Mouse (Mus musculus): ENCODE measurements around the gene Nnmt. TPM values are rescaled to one million over a fixed set of nuclear protein-coding genes. Genes with fewer than 3 reads are reported as not detected.
A peak's percentile ranks its signal among the peaks of the same experiment; 100 is the strongest.

Nnmt gene
- polyA plus RNA-seq, 1 experiment from 2014 or later: 4.3 TPM

DNA sequence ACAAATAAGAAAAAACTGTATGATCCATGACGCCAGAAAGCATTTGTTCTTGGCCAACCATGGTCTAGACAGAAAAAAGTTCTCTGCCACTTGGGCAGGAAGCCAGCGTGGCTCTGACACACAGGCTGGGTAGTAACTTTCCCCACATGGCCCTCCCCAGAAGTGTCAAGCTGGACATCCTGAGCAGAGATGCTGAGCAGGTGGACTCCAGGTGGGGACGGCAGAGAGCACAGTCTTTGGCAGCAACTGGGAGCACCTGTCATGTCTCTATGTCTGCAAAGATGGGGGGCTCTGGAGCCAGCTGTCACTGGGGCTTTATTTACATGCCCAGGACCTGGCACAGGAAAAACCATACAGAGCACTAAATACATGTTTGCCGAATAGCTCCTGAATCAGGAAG is 14.3 kb downstream of the Nnmt start:
- H3K9me3 ChIP-seq (replicated peaks; ENCODE audit: low read length): no peaks in the 10 kb centered on the region
- no peak for TF ChIP-seq CTCF (IDR thresholded peaks at IDR 0.05; ENCODE audit: low read depth)
- no peak for DNase-seq (ENCODE audit: low spot score)

GRCm38 (mm10) chr9:48586332-48586731 is 18.6 kb downstream of the Nnmt start:
- ATAC-seq (replicated peaks; ENCODE audit: low FRiP score, low read depth) (no peak), DNase-seq (ENCODE audit: low spot score) (peak; percentile 89)
- Histone ChIP-seq H3K27me3 (ENCODE audit: insufficient read depth, low read length) (no peaks in the 10 kb centered on the region), H3K4me1 (replicated peaks; ENCODE audit: insufficient read depth, low read length) (no peaks in the 10 kb centered on the region), H3K36me3 (ENCODE audit: insufficient read depth, low read length) (no peaks in the 10 kb centered on the region), H3K4me2 (ENCODE audit: low read length) (no peak overlapping the region), H3K27ac (no peak overlapping the region), H3K9ac (ENCODE audit: low read depth, low read length) (no peak overlapping the region), H3K4me3 (replicated peaks; ENCODE audit: low read depth, low read length) (no peak overlapping the region), H3K9me3 (replicated peaks; ENCODE audit: low read length) (no peaks in the 10 kb centered on the region)
- peak; percentile 86 for TF ChIP-seq CTCF (IDR thresholded peaks at IDR 0.05; ENCODE audit: low read depth)
- WGBS: 4% methylated on average over 4 of the region's 4 CpGs

More for the DNA sequence above, 14.3 kb downstream of the Nnmt start:
- Histone ChIP-seq H3K9ac (ENCODE audit: low read depth, low read length) (no peak overlapping the region), H3K27me3 (ENCODE audit: insufficient read depth, low read length) (no peaks in the 10 kb centered on the region), H3K4me3 (replicated peaks; ENCODE audit: low read depth, low read length) (no peak overlapping the region), H3K4me2 (ENCODE audit: low read length) (no peak overlapping the region), H3K27ac (no peak overlapping the region), H3K36me3 (ENCODE audit: insufficient read depth, low read length) (no peaks in the 10 kb centered on the region), H3K4me1 (replicated peaks; ENCODE audit: insufficient read depth, low read length) (no peaks in the 10 kb centered on the region)
- WGBS: 85% methylated on average over 4 of the region's 4 CpGs
- no peak for ATAC-seq (replicated peaks; ENCODE audit: low FRiP score, low read depth)

- no peaks in the 10 kb centered on the region for H3K9me3 ChIP-seq (replicated peaks; ENCODE audit: low read length)
- no peak overlapping the region for H3K9ac ChIP-seq (ENCODE audit: low read depth, low read length)
- WGBS: 48% methylated on average over 1 of the region's 1 CpGs
- no peaks in the 10 kb centered on the region for H3K36me3 ChIP-seq (ENCODE audit: insufficient read depth, low read length)
- no peak overlapping the region for H3K27ac ChIP-seq
- DNase-seq (ENCODE audit: low spot score) (no peak), ATAC-seq (replicated peaks; ENCODE audit: low FRiP score, low read depth) (no peak)
- H3K4me2 ChIP-seq (ENCODE audit: low read length): no peak overlapping the region
- H3K27me3 ChIP-seq (ENCODE audit: insufficient read depth, low read length): no peaks in the 10 kb centered on the region
- no peak for TF ChIP-seq CTCF (IDR thresholded peaks at IDR 0.05; ENCODE audit: low read depth)
- no peak overlapping the region for H3K4me3 ChIP-seq (replicated peaks; ENCODE audit: low read depth, low read length)
- H3K4me1 ChIP-seq (replicated peaks; ENCODE audit: insufficient read depth, low read length): no peaks in the 10 kb centered on the region
Observed at GRCm38 (mm10) chr9:48580808-48581207, 24.1 kb downstream of the Nnmt start.

- H3K27me3 ChIP-seq (ENCODE audit: insufficient read depth, low read length): no peaks in the 10 kb centered on the region
- H3K9me3 ChIP-seq (replicated peaks; ENCODE audit: low read length): no peaks in the 10 kb centered on the region
- no peaks in the 10 kb centered on the region for H3K4me1 ChIP-seq (replicated peaks; ENCODE audit: insufficient read depth, low read length)
- no peak overlapping the region for H3K27ac ChIP-seq
- no peak overlapping the region for H3K9ac ChIP-seq (ENCODE audit: low read depth, low read length)
- DNase-seq (ENCODE audit: low spot score) (no peak), ATAC-seq (replicated peaks; ENCODE audit: low FRiP score, low read depth) (no peak)
- H3K36me3 ChIP-seq (ENCODE audit: insufficient read depth, low read length): no peaks in the 10 kb centered on the region
- no peak overlapping the region for H3K4me3 ChIP-seq (replicated peaks; ENCODE audit: low read depth, low read length)
- TF ChIP-seq CTCF (IDR thresholded peaks at IDR 0.05; ENCODE audit: low read depth): no peak
- H3K4me2 ChIP-seq (ENCODE audit: low read length): no peak overlapping the region
- 88% methylated on average over 5 of the region's 5 CpGs for WGBS
Observed at GRCm38 (mm10) chr9:48562388-48562787, 42.6 kb downstream of the Nnmt start.

GRCm38 (mm10) chr9:48559482-48560139 is 45.3 kb downstream of the Nnmt start:
- no peaks in the 10 kb centered on the region for H3K9me3 ChIP-seq (replicated peaks; ENCODE audit: low read length)
- no peaks in the 10 kb centered on the region for H3K4me1 ChIP-seq (replicated peaks; ENCODE audit: insufficient read depth, low read length)
- 31% methylated on average over 4 of the region's 4 CpGs for WGBS
- H3K27ac ChIP-seq: no peak overlapping the region
- H3K27me3 ChIP-seq (ENCODE audit: insufficient read depth, low read length): no peaks in the 10 kb centered on the region
- H3K9ac ChIP-seq (ENCODE audit: low read depth, low read length): no peak overlapping the region
- no peak for ATAC-seq (replicated peaks; ENCODE audit: low FRiP score, low read depth)
- no peak overlapping the region for H3K4me2 ChIP-seq (ENCODE audit: low read length)
- no peaks in the 10 kb centered on the region for H3K36me3 ChIP-seq (ENCODE audit: insufficient read depth, low read length)
- peak; percentile 90 for TF ChIP-seq CTCF (IDR thresholded peaks at IDR 0.05; ENCODE audit: low read depth)
- no peak overlapping the region for H3K4me3 ChIP-seq (replicated peaks; ENCODE audit: low read depth, low read length)
- peak; percentile 77 for DNase-seq (ENCODE audit: low spot score)

GRCm38 (mm10) chr9:48558637-48559036 is 46.3 kb downstream of the Nnmt start:
- no peak overlapping the region for H3K27ac ChIP-seq
- H3K9me3 ChIP-seq (replicated peaks; ENCODE audit: low read length): no peaks in the 10 kb centered on the region
- H3K4me3 ChIP-seq (replicated peaks; ENCODE audit: low read depth, low read length): no peak overlapping the region
- TF ChIP-seq CTCF (IDR thresholded peaks at IDR 0.05; ENCODE audit: low read depth): no peak
- DNase-seq (ENCODE audit: low spot score) (no peak), ATAC-seq (replicated peaks; ENCODE audit: low FRiP score, low read depth) (no peak)
- H3K9ac ChIP-seq (ENCODE audit: low read depth, low read length): no peak overlapping the region
- H3K4me1 ChIP-seq (replicated peaks; ENCODE audit: insufficient read depth, low read length): no peaks in the 10 kb centered on the region
- no peak overlapping the region for H3K4me2 ChIP-seq (ENCODE audit: low read length)
- WGBS: 71% methylated on average over 4 of the region's 4 CpGs
- H3K36me3 ChIP-seq (ENCODE audit: insufficient read depth, low read length): no peaks in the 10 kb centered on the region
- H3K27me3 ChIP-seq (ENCODE audit: insufficient read depth, low read length): no peaks in the 10 kb centered on the region

GRCm38 (mm10) chr9:48549056-48549455 is 55.9 kb downstream of the Nnmt start:
- no peaks in the 10 kb centered on the region for H3K9me3 ChIP-seq (replicated peaks; ENCODE audit: low read length)
- ATAC-seq (replicated peaks; ENCODE audit: low FRiP score, low read depth) (no peak), DNase-seq (ENCODE audit: low spot score) (no peak)
- 75% methylated on average over 2 of the region's 2 CpGs for WGBS
- H3K27me3 ChIP-seq (ENCODE audit: insufficient read depth, low read length): no peaks in the 10 kb centered on the region
- TF ChIP-seq CTCF (IDR thresholded peaks at IDR 0.05; ENCODE audit: low read depth): no peak
- H3K4me2 ChIP-seq (ENCODE audit: low read length): no peak overlapping the region
- H3K9ac ChIP-seq (ENCODE audit: low read depth, low read length): no peak overlapping the region
- no peaks in the 10 kb centered on the region for H3K36me3 ChIP-seq (ENCODE audit: insufficient read depth, low read length)
- H3K4me1 ChIP-seq (replicated peaks; ENCODE audit: insufficient read depth, low read length): no peaks in the 10 kb centered on the region
- H3K4me3 ChIP-seq (replicated peaks; ENCODE audit: low read depth, low read length): no peak overlapping the region
- no peak overlapping the region for H3K27ac ChIP-seq

All from kidney, postnatal 0 days (tissue).